Mouse (Mus musculus) MEL (cell line): ENCODE measurements around the gene Gm15557.

Experiments
- CHD2 ChIP-seq: IDR thresholded peaks from 2 replicates; pipeline ENCODE4 v1.6.1; 2011; ENCODE audit warnings: low read length, improper control_type of control experiment
- CTCF ChIP-seq, 3 experiments: IDR thresholded peaks in 2 of 3; conservative IDR thresholded peaks in 1 of 3; 2 replicates each; pipeline ENCODE4 v1.5.1; 2011 to 2012; ENCODE audit warnings: low read length in 3 of 3, low read depth in 2 of 3, mild to moderate bottlenecking in 2 of 3, improper control_type of control experiment in 1 of 3, inconsistent platforms in 1 of 3, mixed read lengths in 1 of 3, moderate library complexity in 1 of 3; ENCODE audit not compliant: control insufficient read depth in 1 of 3, insufficient read depth in 1 of 3, poor library complexity in 1 of 3, severe bottlenecking in 1 of 3
- ETS1 ChIP-seq: IDR thresholded peaks from 2 replicates; pipeline ENCODE4 v1.6.1; 2012; ENCODE audit warnings: low read depth, mild to moderate bottlenecking, inconsistent platforms, low read length, improper control_type of control experiment, moderate library complexity
- GATA1 ChIP-seq: IDR thresholded peaks from 2 replicates; pipeline ENCODE4 v1.6.1; 2011; ENCODE audit warnings: low read depth, low read length, improper control_type of control experiment
- MEF2A ChIP-seq: IDR thresholded peaks from 2 replicates; pipeline ENCODE4 v1.6.1; 2014; ENCODE audit warnings: low read depth, mild to moderate bottlenecking, inconsistent platforms, low read length, improper control_type of control experiment; ENCODE audit not compliant: poor library complexity, insufficient replicate concordance, severe bottlenecking; ENCODE audit errors: extremely low read depth
- MYC ChIP-seq: IDR thresholded peaks from 2 replicates; pipeline ENCODE4 v1.6.1; 2011; ENCODE audit warnings: low read depth, mild to moderate bottlenecking, low read length, improper control_type of control experiment, moderate library complexity
- POLR2AphosphoS2 ChIP-seq: IDR thresholded peaks from 2 replicates; pipeline ENCODE4 v1.6.1; 2011; ENCODE audit warnings: low read length, improper control_type of control experiment
- TAL1 ChIP-seq: IDR thresholded peaks from 2 replicates; pipeline ENCODE4 v1.6.1; 2012; ENCODE audit warnings: mild to moderate bottlenecking, inconsistent platforms, low read length, moderate library complexity, mixed read lengths
- TCF12 ChIP-seq: IDR thresholded peaks from 2 replicates; pipeline ENCODE4 v1.6.1; 2014; ENCODE audit warnings: low read depth, mild to moderate bottlenecking, inconsistent platforms, low read length, improper control_type of control experiment, moderate library complexity
- USF1 ChIP-seq: IDR thresholded peaks from 2 replicates; pipeline ENCODE4 v1.6.1; 2014; ENCODE audit warnings: low read depth, mild to moderate bottlenecking, inconsistent platforms, low read length, improper control_type of control experiment, moderate library complexity
- ZMIZ1 ChIP-seq: IDR thresholded peaks from 2 replicates; pipeline ENCODE4 v1.6.1; 2012; ENCODE audit warnings: low read depth, mild to moderate bottlenecking, inconsistent platforms, low read length, improper control_type of control experiment, moderate library complexity

GRCm38 (mm10) chr2:155959981-155960380 lies 19.5 kb downstream of the Gm15557 start:
- TF ChIP-seq ZMIZ1 (no peak), MYC (no peak), POLR2AphosphoS2 (no peak), USF1 (no peak), TCF12 (no peak), TAL1 (no peak), CTCF (IDR thresholded peaks at IDR 0.05 in 2 of 3, conservative IDR thresholded peaks at IDR 0.05 in 1 of 3; ENCODE audit: control insufficient read depth in 1 of 3, insufficient read depth in 1 of 3, low read depth in 2 of 3, low read length in 3 of 3, poor library complexity in 1 of 3, severe bottlenecking in 1 of 3) (no peak), GATA1 (no peak), ETS1 (no peak), MEF2A (no peak), CHD2 (no peak)
